Mouse (Mus musculus) splenic B cell, adult 2 months (primary cell): ENCODE results near the gene Tom1l2.

Experiments used
- DNase-seq: peaks from one replicate; pipeline ENCODE4 v3.0.0-alpha.2; 2011; ENCODE audit warnings: low read depth, low spot score
- H3K27me3 ChIP-seq: 2 replicates; pipeline ENCODE4 v1.6.1; 2012; ENCODE audit warnings: mild to moderate bottlenecking, low read length, moderate library complexity, mixed read lengths; ENCODE audit not compliant: control insufficient read depth, poor library complexity, insufficient read depth, severe bottlenecking
- H3K36me3 ChIP-seq: 2 replicates; pipeline ENCODE4 v1.6.1; 2012; ENCODE audit warnings: mild to moderate bottlenecking, low read length, moderate library complexity, mixed read lengths; ENCODE audit not compliant: control insufficient read depth, poor library complexity, insufficient read depth, severe bottlenecking

Gene Tom1l2

DNA sequence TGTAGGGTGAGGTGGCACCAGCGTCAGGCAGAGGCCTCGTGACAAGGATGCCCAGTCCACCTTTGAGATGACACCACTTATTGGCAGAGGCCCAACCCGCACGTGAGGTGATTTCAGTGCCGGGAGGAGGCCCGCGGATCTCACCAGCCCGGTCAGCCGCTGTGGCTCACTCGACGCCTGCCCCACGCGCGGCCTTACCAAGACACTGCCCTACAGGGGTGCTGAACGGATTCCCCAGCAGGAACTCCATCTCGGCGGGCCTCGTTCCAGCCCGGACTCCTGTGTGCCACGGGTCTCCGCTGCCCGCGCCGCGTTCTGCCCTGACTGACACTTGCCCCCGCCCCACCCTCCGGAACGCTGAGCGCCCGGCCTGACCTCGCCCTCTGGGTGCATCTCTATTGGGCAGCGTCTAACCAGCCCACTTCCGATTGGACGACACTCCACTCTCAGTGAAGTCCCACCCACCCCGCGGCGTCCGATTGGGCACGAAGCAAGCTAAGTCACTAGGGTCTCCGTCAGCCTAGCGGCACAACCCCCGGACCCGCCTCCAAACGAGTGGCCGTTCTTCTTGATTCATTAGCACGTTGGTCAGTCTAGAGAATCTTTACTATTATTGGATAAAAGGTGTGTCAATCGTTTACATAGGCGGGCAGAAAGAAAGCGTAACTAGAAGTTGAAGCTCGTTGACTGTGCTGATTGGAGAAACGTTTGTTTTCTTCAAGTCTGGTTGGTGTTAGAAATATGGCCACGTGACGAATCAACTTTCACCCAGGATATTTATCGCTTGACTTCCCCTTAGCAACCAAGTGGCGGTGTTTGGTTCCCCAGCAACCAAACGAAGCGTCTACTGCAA is at the start of gene Tom1l2, which contains the start of gene Drc3:
Gene Tom1l2, minus strand, starts transcription at position 347 of the 853 bp plus-strand sequence.
Gene Drc3, plus strand, starts transcription at position 771 of the 853 bp plus-strand sequence.
- DNase-seq: peak; percentile 100
- no peaks in the 10 kb centered on the region for H3K36me3 ChIP-seq
- no peaks in the 10 kb centered on the region for H3K27me3 ChIP-seq

GRCm38 (mm10) chr11:60397172-60397571 is 44.5 kb upstream of the Tom1l2 start:
- H3K36me3 ChIP-seq: peaks cover 2% of the 10 kb centered on the region; the same call in 1 of the 2 replicates
- DNase-seq: no peak
- no peaks in the 10 kb centered on the region for H3K27me3 ChIP-seq

- no peak for DNase-seq
- H3K36me3 ChIP-seq: peaks cover 2% of the 10 kb centered on the region; the same call in 1 of the 2 replicates
- H3K27me3 ChIP-seq: no peaks in the 10 kb centered on the region
These were observed 43.8 kb upstream of the Tom1l2 start for GRCm38 (mm10) chr11:60396546-60396945.

- Histone ChIP-seq H3K36me3 (no peaks in the 10 kb centered on the region), H3K27me3 (no peaks in the 10 kb centered on the region)
- DNase-seq: no peak
These were observed 38.6 kb upstream of the Tom1l2 start for GRCm38 (mm10) chr11:60391346-60391745.

DNA sequence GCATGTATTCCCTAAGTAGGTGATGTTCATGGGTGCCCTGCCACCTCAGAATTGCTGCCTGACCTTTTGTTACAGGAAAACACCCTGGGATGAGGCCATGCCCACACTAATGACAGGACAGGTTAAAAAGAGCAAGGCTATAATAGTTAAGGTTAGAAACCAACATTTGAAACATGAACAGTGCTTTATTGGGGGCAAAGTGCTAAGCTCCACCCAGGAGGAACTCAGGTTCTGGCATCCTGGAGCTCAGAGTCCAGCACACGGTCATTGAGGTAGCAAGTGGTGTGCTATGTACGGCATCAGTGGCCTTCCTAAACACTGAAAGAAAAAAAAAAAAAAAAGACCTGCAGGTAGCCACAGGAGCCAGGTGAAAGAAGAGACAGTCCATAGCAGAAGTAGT is 35.2 kb upstream of the Tom1l2 start:
- Histone ChIP-seq H3K27me3 (no peaks in the 10 kb centered on the region), H3K36me3 (no peaks in the 10 kb centered on the region)
- no peak for DNase-seq

GRCm38 (mm10) chr11:60385946-60386345 is 33.2 kb upstream of the Tom1l2 start:
- DNase-seq: no peak
- no peaks in the 10 kb centered on the region for H3K27me3 ChIP-seq
- H3K36me3 ChIP-seq: no peaks in the 10 kb centered on the region

DNA sequence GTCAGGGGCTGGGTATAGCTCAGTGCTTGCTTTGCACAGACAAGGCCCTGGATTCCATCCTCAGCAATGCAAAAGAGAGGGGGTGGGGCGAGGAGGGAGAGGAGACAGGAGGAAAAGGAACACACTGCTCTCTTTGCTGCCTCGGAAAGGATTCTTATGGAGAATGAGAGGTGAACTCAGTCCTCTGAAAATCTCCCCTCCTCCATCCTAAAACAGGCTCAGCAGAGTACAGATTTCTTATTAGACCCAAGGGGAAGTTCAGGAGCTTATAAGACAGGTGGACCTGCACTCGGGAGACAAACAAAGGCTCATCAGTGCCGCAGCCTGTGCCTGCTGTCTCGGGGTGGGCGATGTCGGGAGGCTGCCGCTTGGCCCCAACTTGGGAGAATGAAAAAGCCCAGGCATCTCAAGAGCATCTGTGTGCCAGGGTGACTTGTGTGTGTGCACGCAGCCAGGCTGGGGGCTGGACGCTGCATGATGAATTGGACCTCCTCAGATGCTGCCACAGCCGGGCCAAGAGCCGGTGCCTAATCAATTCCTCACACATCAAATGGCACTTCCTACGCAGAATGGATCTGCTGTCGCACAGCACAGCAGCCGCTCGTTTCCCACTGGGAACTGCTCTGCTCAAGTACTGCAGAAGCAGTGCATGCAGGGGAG is 32.2 kb upstream of the Tom1l2 start:
- no peak for DNase-seq
- Histone ChIP-seq H3K36me3 (no peaks in the 10 kb centered on the region), H3K27me3 (no peaks in the 10 kb centered on the region)

DNA sequence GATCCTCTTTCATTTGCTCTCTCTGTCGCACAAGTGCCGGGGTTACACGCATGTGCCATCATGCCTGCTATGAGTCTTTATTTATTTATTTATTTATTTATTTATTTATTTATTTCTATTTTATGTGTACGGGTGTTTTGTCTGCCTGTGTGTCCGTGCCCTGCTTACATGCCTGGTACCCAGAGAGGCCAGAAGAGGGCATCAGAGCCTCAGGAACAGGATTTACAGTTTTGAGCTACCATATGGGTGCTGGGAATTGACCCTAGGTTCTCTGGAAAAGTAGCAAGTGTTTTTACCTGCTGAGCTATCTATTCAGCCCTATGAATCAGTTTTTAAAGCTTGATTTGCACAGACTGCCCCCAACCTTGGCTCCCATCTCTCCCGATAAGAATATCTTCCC is 30.8 kb upstream of the Tom1l2 start:
- Histone ChIP-seq H3K36me3 (no peaks in the 10 kb centered on the region), H3K27me3 (no peaks in the 10 kb centered on the region)
- no peak for DNase-seq

GRCm38 (mm10) chr11:60374481-60374880 is 21.8 kb upstream of the Tom1l2 start:
- no peaks in the 10 kb centered on the region for H3K36me3 ChIP-seq
- no peak for DNase-seq

GRCm38 (mm10) chr11:60370431-60370830 is 17.7 kb upstream of the Tom1l2 start:
- no peaks in the 10 kb centered on the region for H3K27me3 ChIP-seq
- no peaks in the 10 kb centered on the region for H3K36me3 ChIP-seq
- DNase-seq: no peak

More at GRCm38 (mm10) chr11:60374481-60374880, 21.8 kb upstream of the Tom1l2 start:
- no peaks in the 10 kb centered on the region for H3K27me3 ChIP-seq

DNA sequence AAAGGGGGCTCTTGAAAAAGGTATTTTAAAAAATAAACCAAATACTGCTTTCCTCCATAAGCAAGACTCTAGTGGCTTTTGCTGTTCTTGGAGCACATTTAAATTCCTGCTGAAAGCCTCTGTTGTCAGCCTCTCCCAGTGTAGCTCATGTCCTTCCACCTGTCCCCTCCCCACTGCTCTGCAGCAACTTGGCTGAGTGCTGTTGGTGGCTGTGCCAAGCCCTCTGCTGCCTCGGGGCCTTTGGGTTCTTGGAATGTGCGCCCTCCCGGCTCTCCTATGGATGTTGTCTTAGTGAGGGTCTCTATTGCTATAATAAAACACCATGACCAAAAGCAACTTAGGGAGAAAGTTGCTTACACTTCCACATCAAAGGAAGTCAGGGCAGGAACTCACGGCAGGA is 16.7 kb upstream of the Tom1l2 start:
- no peak for DNase-seq
- no peaks in the 10 kb centered on the region for H3K27me3 ChIP-seq
- H3K36me3 ChIP-seq: no peaks in the 10 kb centered on the region

GRCm38 (mm10) chr11:60368909-60369308 is 16.2 kb upstream of the Tom1l2 start:
- Histone ChIP-seq H3K27me3 (no peaks in the 10 kb centered on the region), H3K36me3 (no peaks in the 10 kb centered on the region)
- DNase-seq: no peak

- no peak for DNase-seq
- no peaks in the 10 kb centered on the region for H3K36me3 ChIP-seq
These were observed 14.6 kb upstream of the Tom1l2 start for GRCm38 (mm10) chr11:60367256-60367655.

GRCm38 (mm10) chr11:60366239-60367019 is 13.7 kb upstream of the Tom1l2 start:
- no peaks in the 10 kb centered on the region for H3K27me3 ChIP-seq
- DNase-seq: no peak
- H3K36me3 ChIP-seq: no peaks in the 10 kb centered on the region

More at GRCm38 (mm10) chr11:60367256-60367655, 14.6 kb upstream of the Tom1l2 start:
- H3K27me3 ChIP-seq: no peaks in the 10 kb centered on the region
